Mouse (Mus musculus): Measurements from ENCODE around the gene Atp11a. TPM values are rescaled to one million over a fixed set of nuclear protein-coding genes. Genes with fewer than 3 reads are reported as not detected.

Atp11a gene
- polyA plus RNA-seq, 1 experiment: 12.8 TPM

DNA sequence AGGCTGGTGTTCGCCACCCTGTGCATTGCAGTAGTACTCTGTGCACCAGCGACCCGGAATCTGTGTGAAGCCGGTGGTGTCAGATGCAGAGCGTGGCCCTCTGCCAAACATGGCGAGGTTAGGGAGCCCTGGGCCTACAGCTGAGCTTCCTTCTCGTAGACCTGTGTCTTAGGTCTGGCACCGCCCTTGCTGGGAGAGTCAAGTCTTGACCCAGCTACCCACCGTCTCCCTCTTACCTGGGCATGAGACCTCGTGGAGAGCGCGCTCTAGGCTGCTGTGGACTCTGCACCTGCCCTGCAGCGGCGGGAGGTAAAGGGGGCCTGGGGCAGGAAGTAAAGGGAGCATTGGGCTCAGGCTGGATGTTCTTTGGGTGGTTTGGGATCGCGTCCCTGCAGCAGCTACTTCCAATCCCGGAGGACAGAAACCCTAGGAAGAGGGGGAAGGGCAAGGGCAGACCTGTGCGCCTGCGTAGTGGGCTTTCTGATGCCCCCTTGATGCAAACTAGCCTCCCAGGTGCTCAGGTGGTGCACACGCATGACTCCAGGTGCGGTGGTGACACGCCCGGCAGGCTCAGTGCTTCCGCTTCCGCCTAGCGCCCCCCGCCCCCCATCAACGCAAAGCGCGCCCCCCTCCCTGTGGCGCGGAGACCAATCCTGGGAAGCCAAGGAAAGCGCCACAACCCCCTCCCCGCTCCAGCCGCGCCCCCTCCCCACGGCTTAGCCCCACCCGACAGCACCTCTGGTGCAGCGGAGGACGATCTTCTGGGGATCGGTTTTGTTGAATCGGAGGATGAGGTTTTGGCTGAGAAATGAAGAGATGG lies 158.6 kb downstream of the Atp11a start:
- Histone ChIP-seq H3K4me3 (ENCODE audit: low read depth, low read length) (peak overlapping the region; percentile 54), H3K36me3 (ENCODE audit: control insufficient read depth, insufficient read depth, low read length) (no peaks in the 10 kb centered on the region), H3K4me1 (ENCODE audit: control insufficient read depth, insufficient read depth, insufficient read length, low read length) (peaks cover 8% of the 10 kb centered on the region; the same call in 1 of the 2 replicates), H3K27ac (ENCODE audit: insufficient read depth, low read depth, low read length) (no peak overlapping the region), H3K27me3 (ENCODE audit: control insufficient read depth, insufficient read depth, low read length) (no peaks in the 10 kb centered on the region)
- 9% methylated on average over 42 of the region's 42 CpGs for WGBS
- TF ChIP-seq POLR2A (IDR thresholded peaks at IDR 0.05; ENCODE audit: low read depth, low read length): no peak
- TF ChIP-seq CTCF (IDR thresholded peaks at IDR 0.05; ENCODE audit: extremely low read depth, insufficient read length, insufficient replicate concordance, low read depth, low read length): no peak

DNA sequence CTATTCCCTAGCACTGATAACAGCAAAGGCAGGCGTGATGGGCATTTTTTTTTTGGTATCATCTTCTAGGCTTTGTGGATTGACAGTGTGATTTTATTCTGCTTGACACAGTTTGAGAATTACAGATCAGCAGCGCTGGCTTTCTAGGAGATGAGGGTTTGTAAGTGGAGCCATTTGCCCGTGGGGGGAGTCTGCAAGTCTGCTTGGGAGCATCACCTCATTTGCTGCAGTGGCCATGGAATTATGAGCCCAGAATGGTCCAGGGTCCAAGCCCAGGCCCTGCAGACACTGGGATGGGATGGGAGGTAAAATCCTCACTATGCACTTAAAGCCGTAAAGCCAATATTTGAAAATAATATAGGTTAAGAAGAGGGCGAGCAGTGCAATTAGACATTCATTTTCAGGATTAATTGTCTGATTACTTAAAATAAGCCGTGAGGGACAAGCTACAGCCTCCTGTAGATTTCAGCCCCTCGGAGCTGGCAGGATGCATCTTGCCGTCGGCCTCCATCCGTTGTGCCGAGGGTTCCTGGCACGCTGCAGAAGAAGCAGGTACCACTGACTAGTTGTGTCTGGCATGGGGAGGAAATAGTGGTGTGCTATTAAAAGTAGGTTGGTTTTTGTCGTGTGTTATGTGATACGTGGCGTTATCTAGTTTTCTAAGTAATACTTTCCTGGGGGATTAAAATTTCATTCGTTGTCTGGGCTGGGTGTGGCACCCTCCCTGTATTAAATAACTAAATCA lies 159.5 kb downstream of the Atp11a start:
- no peak overlapping the region for H3K4me3 ChIP-seq (ENCODE audit: low read depth, low read length)
- WGBS: 72% methylated on average over 16 of the region's 16 CpGs

DNA sequence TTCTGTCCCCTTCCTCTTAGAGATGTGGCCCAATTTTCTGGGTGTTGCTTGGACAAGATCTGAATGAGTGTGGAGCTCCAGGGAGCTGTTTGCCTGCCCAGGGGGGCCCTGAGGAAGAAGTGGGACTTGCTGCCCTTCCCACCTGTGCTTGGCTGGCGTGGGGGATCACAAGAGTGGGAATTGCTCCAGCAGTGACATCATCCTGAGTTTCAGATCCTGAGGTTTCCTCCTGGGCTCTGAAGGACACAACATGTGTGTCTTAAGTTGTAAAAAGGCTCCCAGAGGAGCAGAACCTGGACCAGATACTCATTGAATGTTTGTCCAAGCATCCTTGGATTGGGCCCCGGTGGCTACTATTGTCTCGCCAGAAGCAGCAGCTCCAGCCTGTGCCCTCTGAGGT lies 160.2 kb downstream of the Atp11a start:
- Histone ChIP-seq H3K27me3 (ENCODE audit: control insufficient read depth, insufficient read depth, low read length) (no peaks in the 10 kb centered on the region), H3K4me1 (ENCODE audit: control insufficient read depth, insufficient read depth, insufficient read length, low read length) (peaks cover 8% of the 10 kb centered on the region; the same call in 1 of the 2 replicates), H3K36me3 (ENCODE audit: control insufficient read depth, insufficient read depth, low read length) (no peaks in the 10 kb centered on the region), H3K27ac (ENCODE audit: insufficient read depth, low read depth, low read length) (no peak overlapping the region), H3K4me3 (ENCODE audit: low read depth, low read length) (no peak overlapping the region)
- TF ChIP-seq POLR2A (IDR thresholded peaks at IDR 0.05; ENCODE audit: low read depth, low read length) (no peak), CTCF (IDR thresholded peaks at IDR 0.05; ENCODE audit: extremely low read depth, insufficient read length, insufficient replicate concordance, low read depth, low read length) (no peak)
- WGBS: 81% methylated on average over 3 of the region's 3 CpGs

More for the DNA sequence above, 159.5 kb downstream of the Atp11a start:
- TF ChIP-seq POLR2A (IDR thresholded peaks at IDR 0.05; ENCODE audit: low read depth, low read length) (no peak), CTCF (IDR thresholded peaks at IDR 0.05; ENCODE audit: extremely low read depth, insufficient read length, insufficient replicate concordance, low read depth, low read length) (no peak)
- Histone ChIP-seq H3K27ac (ENCODE audit: insufficient read depth, low read depth, low read length) (no peak overlapping the region), H3K4me1 (ENCODE audit: control insufficient read depth, insufficient read depth, insufficient read length, low read length) (peaks cover 8% of the 10 kb centered on the region; the same call in 1 of the 2 replicates), H3K27me3 (ENCODE audit: control insufficient read depth, insufficient read depth, low read length) (no peaks in the 10 kb centered on the region), H3K36me3 (ENCODE audit: control insufficient read depth, insufficient read depth, low read length) (no peaks in the 10 kb centered on the region)

DNA sequence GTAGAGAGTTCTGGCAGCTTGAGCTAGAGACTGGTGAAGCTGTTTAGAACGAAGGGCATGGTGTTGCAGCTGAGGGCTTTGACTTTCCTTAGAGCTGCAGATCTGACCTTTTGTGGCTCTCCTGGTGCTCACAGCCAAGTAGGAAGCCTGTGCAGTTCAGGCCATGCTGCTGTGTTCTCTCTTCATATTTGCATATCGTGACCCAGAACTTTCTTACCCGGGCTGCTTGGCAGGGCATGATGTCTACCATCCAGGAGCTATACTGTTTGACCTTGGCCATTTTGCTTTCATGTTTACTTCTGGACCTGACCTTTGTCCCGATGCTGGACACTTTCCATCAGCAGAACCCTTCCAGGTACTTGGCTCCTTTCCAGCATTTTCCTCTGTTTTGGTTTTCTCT lies 161.0 kb downstream of the Atp11a start:
- Histone ChIP-seq H3K4me3 (ENCODE audit: low read depth, low read length) (no peak overlapping the region), H3K36me3 (ENCODE audit: control insufficient read depth, insufficient read depth, low read length) (no peaks in the 10 kb centered on the region), H3K4me1 (ENCODE audit: control insufficient read depth, insufficient read depth, insufficient read length, low read length) (peaks cover 8% of the 10 kb centered on the region; the same call in 1 of the 2 replicates), H3K27ac (ENCODE audit: insufficient read depth, low read depth, low read length) (no peak overlapping the region), H3K27me3 (ENCODE audit: control insufficient read depth, insufficient read depth, low read length) (no peaks in the 10 kb centered on the region)
- 53% methylated on average over 4 of the region's 4 CpGs for WGBS
- no peak for TF ChIP-seq CTCF (IDR thresholded peaks at IDR 0.05; ENCODE audit: extremely low read depth, insufficient read length, insufficient replicate concordance, low read depth, low read length)
- TF ChIP-seq POLR2A (IDR thresholded peaks at IDR 0.05; ENCODE audit: low read depth, low read length): no peak

Other genes with a start within 250 kb of the Atp11a start
- gene Spaca7, start 184.0 kb upstream of the Atp11a start, polyA plus RNA-seq (2012; rRNA removed): not detected in 2 replicates
- 18.0 and 24.3 TPM in 2 replicates for gene Tubgcp3, start 84.8 kb upstream of the Atp11a start, polyA plus RNA-seq (2012; rRNA removed)
- gene Mcf2l, start 116.8 kb downstream of the Atp11a start, polyA plus RNA-seq (2012; rRNA removed): 6.3 and 11.2 TPM in 2 replicates

Data from small intestine, adult 2 months (tissue).